Comparison of ENCODE assay signal across 8 mouse cellular contexts in the genomic region with DNA sequence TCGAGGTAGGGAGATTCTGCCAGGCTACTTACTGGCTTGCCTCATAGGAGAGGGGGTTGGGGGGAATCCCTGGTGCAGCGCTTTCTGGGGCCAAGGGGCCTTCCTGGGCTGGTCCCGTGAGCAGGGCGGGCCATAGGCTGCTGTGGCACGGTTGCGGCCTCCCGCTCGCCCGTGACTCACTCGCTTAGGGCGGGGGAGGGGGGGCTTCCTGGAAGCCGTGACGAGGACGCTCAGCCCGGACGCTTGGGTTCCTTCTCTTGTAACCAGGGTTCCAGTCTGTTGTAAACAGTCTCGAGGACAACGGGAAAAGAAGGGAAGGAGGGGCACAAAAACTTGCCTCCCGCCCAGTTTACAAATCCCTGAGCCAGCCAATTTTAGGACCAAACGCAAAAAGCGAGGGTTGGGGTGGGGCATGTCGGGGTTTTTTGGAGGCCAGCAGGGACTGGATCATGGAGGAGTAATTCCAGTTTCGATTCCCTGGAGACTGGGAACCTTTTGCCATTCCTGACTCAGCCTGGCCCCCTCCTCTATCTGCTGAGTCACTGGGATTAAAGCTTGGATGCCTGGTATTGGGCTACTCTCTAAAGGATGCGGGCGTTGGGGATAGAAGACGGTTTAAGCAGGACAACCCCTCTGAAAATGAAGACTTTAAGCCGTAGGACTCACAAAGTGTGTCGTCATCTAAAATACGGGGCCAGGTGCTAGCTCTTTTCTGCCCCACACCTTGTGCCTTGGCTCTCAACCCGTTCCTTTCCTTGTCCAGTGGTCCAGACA. TPM values are rescaled to one million over a fixed set of nuclear protein-coding genes. Genes with fewer than 3 reads are reported as not detected.
DNase-seq lines count a peak whose midpoint lies in the region; ATAC-seq and TF ChIP-seq lines count a peak whose summit lies in the region.

No protein-coding gene starts in this region.

- H3K9me3 ChIP-seq in CH12.LX (replicated peaks; ENCODE audit: low read length) = no peaks in the 10 kb centered on the region
- no peaks in the 10 kb centered on the region for H3K9me3 ChIP-seq in intestine, embryonic 14.5 days (ENCODE audit: control insufficient read depth, low read length)
- no peaks in the 10 kb centered on the region for H3K9me3 ChIP-seq in neural tube, embryonic 13.5 days

- ATAC-seq in intestine, embryonic 14.5 days (replicated peaks; ENCODE audit: low FRiP score, low TSS enrichment, low read depth) = peak; percentile 7
- no peak for ATAC-seq in neural tube, embryonic 13.5 days (ENCODE audit: low read depth)

- peaks cover 37 to 82% of the 10 kb centered on the region in 2 experiments for H3K4me1 ChIP-seq in CH12.LX (ENCODE audit: control insufficient read depth in 1 of 2, insufficient read depth in 2 of 2)
- peaks cover 14% of the 10 kb centered on the region for H3K4me1 ChIP-seq in bone marrow, adult 2 months (ENCODE audit: control insufficient read depth, insufficient read depth, low read length)
- H3K4me1 ChIP-seq in intestine, embryonic 14.5 days (replicated peaks; ENCODE audit: control insufficient read depth, insufficient read depth, low read length) = peaks cover 56% of the 10 kb centered on the region
- peaks cover 63% of the 10 kb centered on the region for H3K4me1 ChIP-seq in neural tube, embryonic 13.5 days (replicated peaks)

- TF ChIP-seq POLR2A in CH12.LX (IDR thresholded peaks at IDR 0.05; ENCODE audit: low read depth, low read length) = peak; percentile 10; the same call in 1 of the 2 replicates
- TF ChIP-seq POLR2A in bone marrow, adult 2 months (IDR thresholded peaks at IDR 0.05; ENCODE audit: borderline replicate concordance, control insufficient read depth, low read depth, low read length) = peak; percentile 68; the same call in 1 of the 2 replicates

- H3K27me3 ChIP-seq in CH12.LX (replicated peaks) = no peaks in the 10 kb centered on the region
- no peaks in the 10 kb centered on the region for H3K27me3 ChIP-seq in intestine, embryonic 14.5 days (replicated peaks; ENCODE audit: control insufficient read depth, insufficient read depth, low read length)
- H3K27me3 ChIP-seq in neural tube, embryonic 13.5 days = peaks cover 4% of the 10 kb centered on the region; the same call in 1 of the 2 replicates

- TF ChIP-seq CTCF in CH12.LX (conservative IDR thresholded peaks at IDR 0.05 in 1 of 2, IDR thresholded peaks at IDR 0.05 in 1 of 2; ENCODE audit: low read depth in 2 of 2, low read length in 2 of 2) = no peak
- TF ChIP-seq CTCF in bone marrow, adult 2 months (IDR thresholded peaks at IDR 0.05; ENCODE audit: control insufficient read depth, insufficient read depth, low read length) = no peak

- TF ChIP-seq EP300 in CH12.LX (IDR thresholded peaks at IDR 0.05; ENCODE audit: low read length) = 0 out of 2 replicates have a peak, but pooled peaks have one; percentile 6

- no peak for TF ChIP-seq RAD21 in CH12.LX (IDR thresholded peaks at IDR 0.05; ENCODE audit: low read depth, low read length)

- H3K4me2 ChIP-seq in CH12.LX (ENCODE audit: insufficient read depth, low read depth, poor library complexity, severe bottlenecking) = peak overlapping the region; percentile 85
- H3K4me2 ChIP-seq in intestine, embryonic 14.5 days (ENCODE audit: low read length) = peak overlapping the region; percentile 69
- H3K4me2 ChIP-seq in neural tube, embryonic 13.5 days = peak overlapping the region; percentile 48

- peak; percentile 85 for DNase-seq in CH12.LX (ENCODE audit: extremely low read depth)
- DNase-seq in gastrocnemius, postnatal 25 days = peak; percentile 91
- DNase-seq in intestine, embryonic 14.5 days (ENCODE audit: low spot score) = peak; percentile 80
- peak; percentile 91 to 95 for DNase-seq in lung, adult 18-20 months
- peak; percentile 86 for DNase-seq in thymus, postnatal 4 days
- no peak for DNase-seq in left cerebral cortex, postnatal 36 days (ENCODE audit: low spot score in 2 of 2)

- peak overlapping the region; percentile 97 for H3K27ac ChIP-seq in CH12.LX (ENCODE audit: insufficient read depth, low read depth)
- H3K27ac ChIP-seq in bone marrow, adult 2 months (ENCODE audit: control insufficient read depth, insufficient read depth, low read depth, low read length, poor library complexity) = peak overlapping the region; percentile 99
- H3K27ac ChIP-seq in intestine, embryonic 14.5 days (ENCODE audit: low read depth) = peak overlapping the region; percentile 100
- H3K27ac ChIP-seq in neural tube, embryonic 13.5 days (replicated peaks) = peak overlapping the region; percentile 84

- H3K4me3 ChIP-seq in CH12.LX (replicated peaks in 1 of 3; ENCODE audit: low read depth in 2 of 3, low read length in 2 of 3, poor library complexity in 1 of 3) = peak overlapping the region; percentile 32 to 42 (median 34)
- H3K4me3 ChIP-seq in bone marrow, adult 2 months (replicated peaks; ENCODE audit: control insufficient read depth, low read depth, low read length) = peak overlapping the region; percentile 27
- H3K4me3 ChIP-seq in intestine, embryonic 14.5 days (ENCODE audit: low read depth, low read length) = peak overlapping the region; percentile 31
- peak overlapping the region; percentile 24 for H3K4me3 ChIP-seq in neural tube, embryonic 13.5 days

- dilution Hi-C loops in CH12.LX (cut with MboI; ENCODE audit: extremely low pct_ligation_motif_present, extremely low pct_unique_long_range_greater_than_20kb, low sequenced_read_pairs) = no loop called here

- peak overlapping the region; percentile 80 for H3K9ac ChIP-seq in CH12.LX (ENCODE audit: insufficient read depth, low read depth)
- H3K9ac ChIP-seq in intestine, embryonic 14.5 days (ENCODE audit: low read length) = peak overlapping the region; percentile 58
- H3K9ac ChIP-seq in neural tube, embryonic 13.5 days = peak overlapping the region; percentile 60; the same call in 1 of the 2 replicates

- WGBS in bone marrow, adult 2 months = 0% methylated on average over 30 of the region's 30 CpGs
- WGBS in intestine, embryonic 14.5 days = 2% methylated on average over 30 of the region's 30 CpGs
- WGBS in neural tube, embryonic 13.5 days = 12% methylated on average over 30 of the region's 30 CpGs

- intact Hi-C loops in left cerebral cortex, postnatal 36 days (cut with DNase I) = no loop called here

- in situ Hi-C loops in CH12.LX (cut with MboI; ENCODE audit: low pct_ligation_motif_present, low pct_unique_long_range_greater_than_20kb, low sequenced_read_pairs) = no loop called here

- H3K36me3 ChIP-seq in CH12.LX (replicated peaks in 1 of 2; ENCODE audit: control insufficient read depth in 1 of 2, insufficient read depth in 1 of 2, low read length in 1 of 2) = peaks cover 10 to 26% of the 10 kb centered on the region in 2 experiments
- peaks cover 25% of the 10 kb centered on the region for H3K36me3 ChIP-seq in intestine, embryonic 14.5 days (ENCODE audit: control insufficient read depth, insufficient read depth, low read length)
- H3K36me3 ChIP-seq in neural tube, embryonic 13.5 days = peaks cover 11% of the 10 kb centered on the region

- peaks cover 26% of the 10 kb centered on the region for H3K79me2 ChIP-seq in CH12.LX (replicated peaks; ENCODE audit: control insufficient read depth, extremely low read depth, insufficient read depth, poor library complexity, severe bottlenecking)

RNA-seq across cellular contexts. Expression of gene Zfp36, which starts 1.2 kb away (rescaled TPM):
- total RNA-seq in CH12.LX (2012; rRNA removed) (2.8 and 3.5 TPM in 2 replicates), CH12.LX (2014; rRNA removed) (1.1 and 1.9 TPM in 2 replicates)
- 8.9 and 9.9 TPM in 2 replicates for polyA plus RNA-seq in CH12.LX (2012; ENCODE audit: insufficient read length, low read depth)
- polyA plus RNA-seq in bone marrow, adult 2 months (2011; ENCODE audit: insufficient read depth, insufficient read length, low replicate concordance, missing spikeins) = 25.5 and 53.7 TPM in 2 replicates
- 1 to 10 TPM; 7.3 to 7.6 TPM for total RNA-seq in gastrocnemius, postnatal 25 days (2021)
- polyA plus RNA-seq in intestine, embryonic 14.5 days (2014; fragmentation: Nextera tagmentation; extraction: Ambion mirVana) = 19.0 and 21.9 TPM in 2 replicates
- polyA plus RNA-seq in neural tube, embryonic 13.5 days (2015; fragmentation: Nextera tagmentation; extraction: Ambion mirVana) = 4.9 and 6.5 TPM in 2 replicates
- 1 to 10 TPM; 2.6 to 3.3 TPM for total RNA-seq in left cerebral cortex, postnatal 36 days (2021)

RNA-seq across cellular contexts. Expression of gene Plekhg2, which starts 8.8 kb away (rescaled TPM):
- total RNA-seq in CH12.LX (2012; rRNA removed) (3.3 and 4.7 TPM in 2 replicates), CH12.LX (2014; rRNA removed) (0.39 and 0.43 TPM in 2 replicates)
- polyA plus RNA-seq in CH12.LX (2012; ENCODE audit: insufficient read length, low read depth) = 5.2 and 5.5 TPM in 2 replicates
- 15.6 and 26.3 TPM in 2 replicates for polyA plus RNA-seq in bone marrow, adult 2 months (2011; ENCODE audit: insufficient read depth, insufficient read length, low replicate concordance, missing spikeins)
- 1 to 10 TPM; 4.7 to 7.3 TPM for total RNA-seq in gastrocnemius, postnatal 25 days (2021)
- polyA plus RNA-seq in intestine, embryonic 14.5 days (2014; fragmentation: Nextera tagmentation; extraction: Ambion mirVana) = 54.3 and 68.4 TPM in 2 replicates
- polyA plus RNA-seq in neural tube, embryonic 13.5 days (2015; fragmentation: Nextera tagmentation; extraction: Ambion mirVana) = 33.8 and 35.8 TPM in 2 replicates
- total RNA-seq in left cerebral cortex, postnatal 36 days (2021) = 1 to 10 TPM; 6.2 to 9.7 TPM

RNA-seq across cellular contexts. Expression of gene Med29, which starts 11.3 kb away (rescaled TPM):
- 23.5 and 27.8 TPM in 2 replicates for total RNA-seq in CH12.LX (2012; rRNA removed)
- total RNA-seq in CH12.LX (2014; rRNA removed) = 19.4 and 19.8 TPM in 2 replicates
- 25.4 and 26.9 TPM in 2 replicates for polyA plus RNA-seq in CH12.LX (2012; ENCODE audit: insufficient read length, low read depth)
- 12.0 and 24.2 TPM in 2 replicates for polyA plus RNA-seq in bone marrow, adult 2 months (2011; ENCODE audit: insufficient read depth, insufficient read length, low replicate concordance, missing spikeins)
- total RNA-seq in gastrocnemius, postnatal 25 days (2021) = 10 to 100 TPM; 19.6 to 20.2 TPM
- 53.3 and 60.2 TPM in 2 replicates for polyA plus RNA-seq in intestine, embryonic 14.5 days (2014; fragmentation: Nextera tagmentation; extraction: Ambion mirVana)
- polyA plus RNA-seq in neural tube, embryonic 13.5 days (2015; fragmentation: Nextera tagmentation; extraction: Ambion mirVana) = 35.7 and 45.4 TPM in 2 replicates
- total RNA-seq in left cerebral cortex, postnatal 36 days (2021) = 10 to 100 TPM; 17.9 to 21.3 TPM

RNA-seq across cellular contexts. Expression of gene Paf1, which starts 11.5 kb away (rescaled TPM):
- total RNA-seq in CH12.LX (2012; rRNA removed) = 45.9 and 71.0 TPM in 2 replicates
- 42.2 and 57.8 TPM in 2 replicates for total RNA-seq in CH12.LX (2014; rRNA removed)
- polyA plus RNA-seq in CH12.LX (2012; ENCODE audit: insufficient read length, low read depth) = 105 and 151 TPM in 2 replicates
- polyA plus RNA-seq in bone marrow, adult 2 months (2011; ENCODE audit: insufficient read depth, insufficient read length, low replicate concordance, missing spikeins) = 136 and 209 TPM in 2 replicates
- 10 to 100 TPM; 24.9 to 29.4 TPM for total RNA-seq in gastrocnemius, postnatal 25 days (2021)
- 64.4 and 71.6 TPM in 2 replicates for polyA plus RNA-seq in intestine, embryonic 14.5 days (2014; fragmentation: Nextera tagmentation; extraction: Ambion mirVana)
- 99.8 and 103 TPM in 2 replicates for polyA plus RNA-seq in neural tube, embryonic 13.5 days (2015; fragmentation: Nextera tagmentation; extraction: Ambion mirVana)
- total RNA-seq in left cerebral cortex, postnatal 36 days (2021) = 10 to 100 TPM; 59.0 to 72.1 TPM

RNA-seq across cellular contexts. Expression of gene Rps16, which starts 30.8 kb away (rescaled TPM):
- 1,915 and 2,040 TPM in 2 replicates for total RNA-seq in CH12.LX (2012; rRNA removed)
- 42.7 and 66.7 TPM in 2 replicates for total RNA-seq in CH12.LX (2014; rRNA removed)
- 1,205 and 1,254 TPM in 2 replicates for polyA plus RNA-seq in CH12.LX (2012; ENCODE audit: insufficient read length, low read depth)
- polyA plus RNA-seq in bone marrow, adult 2 months (2011; ENCODE audit: insufficient read depth, insufficient read length, low replicate concordance, missing spikeins) = 838 and 1,358 TPM in 2 replicates
- 100 to 1,000 TPM; 361 to 390 TPM for total RNA-seq in gastrocnemius, postnatal 25 days (2021)
- polyA plus RNA-seq in intestine, embryonic 14.5 days (2014; fragmentation: Nextera tagmentation; extraction: Ambion mirVana) = 1,380 and 1,495 TPM in 2 replicates
- polyA plus RNA-seq in neural tube, embryonic 13.5 days (2015; fragmentation: Nextera tagmentation; extraction: Ambion mirVana) = 533 and 537 TPM in 2 replicates
- total RNA-seq in left cerebral cortex, postnatal 36 days (2021) = 100 to 1,000 TPM; 425 to 456 TPM

Comparison
In these comparisons a context has a peak if more than half of its experiments do, and no peak if none do; other contexts are left out.
1. DNase-seq: peak in CH12.LX (single experiment), gastrocnemius, postnatal 25 days (single experiment), intestine, embryonic 14.5 days (single experiment), lung, adult 18-20 months (2 of 2) and thymus, postnatal 4 days (single experiment); none in left cerebral cortex, postnatal 36 days (0 of 2).
2. Peak in every context shown above with its lines, with median percentiles within 50 percentile points of each other: H3K27ac ChIP-seq, H3K4me2 ChIP-seq, H3K4me3 ChIP-seq and H3K9ac ChIP-seq.